Mouse (Mus musculus) thymus, adult 2 months (tissue): ENCODE results near the gene Gm39566. TPM values are rescaled to one million over a fixed set of nuclear protein-coding genes. Genes with fewer than 3 reads are reported as not detected.

Experiments
- DNase-seq: peaks from one replicate; pipeline ENCODE4 v3.0.0; 2021
- H3K27ac ChIP-seq: fragments of 200-500 bp; 2 replicates; pipeline ENCODE4 v1.5.1; 2012; ENCODE audit warnings: low read length, control low read depth; ENCODE audit not compliant: control insufficient read depth, insufficient read depth
- H3K27me3 ChIP-seq: fragments of 200-500 bp; 2 replicates; pipeline ENCODE4 v1.6.1; 2012; ENCODE audit warnings: mild to moderate bottlenecking, low read length, moderate library complexity, mixed read lengths; ENCODE audit not compliant: control insufficient read depth, insufficient read depth
- H3K36me3 ChIP-seq: fragments of 200-500 bp; 2 replicates; pipeline ENCODE4 v1.6.1; 2012; ENCODE audit warnings: mild to moderate bottlenecking, low read length, moderate library complexity; ENCODE audit not compliant: control insufficient read depth, insufficient read depth
- H3K4me1 ChIP-seq: fragments of 200-500 bp; replicated peaks from 2 replicates; pipeline ENCODE4 v1.6.1; 2012; ENCODE audit warnings: low read length; ENCODE audit not compliant: control insufficient read depth, insufficient read depth
- H3K4me3 ChIP-seq: fragments of 200-500 bp; 2 replicates; pipeline ENCODE4 v1.5.1; 2012; ENCODE audit warnings: mild to moderate bottlenecking, low read length, control low read depth, moderate library complexity; ENCODE audit not compliant: control insufficient read depth, insufficient read depth
- CTCF ChIP-seq: fragments of 200-500 bp; IDR thresholded peaks from 2 replicates; pipeline ENCODE4 v1.5.1; 2012; ENCODE audit warnings: mild to moderate bottlenecking, control low read depth, low read length, moderate library complexity, borderline replicate concordance; ENCODE audit not compliant: control insufficient read depth, poor library complexity, insufficient read depth; ENCODE audit errors: extremely low read depth
- POLR2A ChIP-seq: fragments of 200-500 bp; IDR thresholded peaks from 2 replicates; pipeline ENCODE4 v1.6.1; 2012; ENCODE audit warnings: mild to moderate bottlenecking, low read length, control low read depth, moderate library complexity; ENCODE audit not compliant: control insufficient read depth, poor library complexity, insufficient read depth; ENCODE audit errors: extremely low read depth
- WGBS: fragments of 180-500 bp; shearing (Covaris S2); methylation state at CpG from one replicate; pipeline ENCODE4 v1.1.7; 2018; 5-methylcytosine and 5-hydroxymethylcytosine counted together
- polyA plus RNA-seq: library from polyadenylated mRNA; depleted of rRNA; stranded (reverse); fragments of >200 nt; gene quantifications from 2 replicates; pipeline ENCODE4 v1.2.3, GENCODE M21; 2012

Gene Gm39566
- polyA plus RNA-seq, 1 experiment, result 0.05 TPM

GRCm38 (mm10) chr11:69789431-69789830 is 25.7 kb downstream of the Gm39566 start:
- no peak for DNase-seq
- Histone ChIP-seq H3K4me3 (no peak overlapping the region), H3K4me1 (no peaks in the 10 kb centered on the region), H3K27me3 (no peaks in the 10 kb centered on the region), H3K27ac (no peak overlapping the region), H3K36me3 (no peaks in the 10 kb centered on the region)
- TF ChIP-seq CTCF (no peak), POLR2A (no peak)
- 90% methylated on average over 5 of the region's 5 CpGs for WGBS

- TF ChIP-seq CTCF, result no peak
- TF ChIP-seq POLR2A, result no peak
- 93% methylated on average over 5 of the region's 5 CpGs for WGBS
- no peak for DNase-seq
- Histone ChIP-seq H3K27ac (no peak overlapping the region), H3K4me1 (no peaks in the 10 kb centered on the region), H3K36me3 (no peaks in the 10 kb centered on the region), H3K27me3 (no peaks in the 10 kb centered on the region), H3K4me3 (no peak overlapping the region)
Measured at GRCm38 (mm10) chr11:69787306-69787705, 27.8 kb downstream of the Gm39566 start.

- Histone ChIP-seq H3K4me1 (no peaks in the 10 kb centered on the region), H3K4me3 (no peak overlapping the region), H3K27me3 (no peaks in the 10 kb centered on the region), H3K36me3 (no peaks in the 10 kb centered on the region), H3K27ac (no peak overlapping the region)
- no peak for TF ChIP-seq POLR2A
- no peak for TF ChIP-seq CTCF
- no peak for DNase-seq
- 61% methylated on average over 15 of the region's 15 CpGs for WGBS
Measured at GRCm38 (mm10) chr11:69784793-69785272, 30.3 kb downstream of the Gm39566 start.

- 93% methylated on average over 4 of the region's 4 CpGs for WGBS
- H3K27me3 ChIP-seq, result no peaks in the 10 kb centered on the region
- H3K4me1 ChIP-seq, result no peaks in the 10 kb centered on the region
- no peak for DNase-seq
- TF ChIP-seq CTCF (no peak), POLR2A (no peak)
- H3K36me3 ChIP-seq, result no peaks in the 10 kb centered on the region
- H3K27ac ChIP-seq, result no peak overlapping the region
- H3K4me3 ChIP-seq, result no peak overlapping the region
Measured at GRCm38 (mm10) chr11:69781828-69782227, 33.3 kb downstream of the Gm39566 start.

GRCm38 (mm10) chr11:69778985-69779384 is 36.1 kb downstream of the Gm39566 start:
- TF ChIP-seq POLR2A (no peak), CTCF (no peak)
- DNase-seq, result no peak
- Histone ChIP-seq H3K27me3 (no peaks in the 10 kb centered on the region), H3K27ac (no peak overlapping the region), H3K4me3 (no peak overlapping the region), H3K36me3 (no peaks in the 10 kb centered on the region), H3K4me1 (no peaks in the 10 kb centered on the region)
- WGBS, result 91% methylated on average over 7 of the region's 7 CpGs

DNA sequence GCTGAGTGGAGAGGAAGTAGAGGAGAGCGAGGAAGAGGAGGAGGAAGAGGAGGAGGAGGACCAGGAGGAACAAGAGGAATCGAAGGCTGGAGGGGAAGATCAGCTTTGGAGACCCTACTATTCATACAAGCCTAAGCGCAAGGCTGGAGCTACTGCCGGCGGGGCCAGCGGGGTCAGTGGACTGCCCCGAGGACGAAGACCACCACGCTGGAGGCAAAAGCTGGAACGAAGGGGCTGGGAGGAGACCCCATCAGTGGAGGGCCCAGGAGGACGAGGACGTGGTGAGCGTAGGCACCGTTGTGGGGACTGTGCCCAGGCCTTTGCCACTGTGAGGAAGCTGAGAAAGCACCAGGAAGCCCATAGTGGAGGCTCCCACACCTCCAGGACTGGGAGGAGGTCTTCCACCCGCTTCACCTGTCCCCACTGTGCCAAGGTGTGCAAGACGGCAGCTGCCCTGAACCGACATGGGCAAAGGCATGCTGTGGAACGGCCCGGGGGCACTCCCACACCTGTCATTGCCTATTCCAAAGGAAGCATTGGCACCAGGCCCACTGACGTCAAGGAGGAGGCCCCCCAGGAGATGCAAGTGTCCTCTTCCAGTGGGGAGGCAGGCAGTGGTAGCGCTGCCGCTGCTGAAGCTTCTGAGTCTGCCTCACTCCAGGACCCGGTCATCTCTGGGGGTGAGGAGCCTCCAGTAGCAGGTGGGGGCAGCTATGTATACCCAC is 36.7 kb downstream of the Gm39566 start:
- H3K4me1 ChIP-seq, result no peaks in the 10 kb centered on the region
- H3K4me3 ChIP-seq, result no peak overlapping the region
- no peak for DNase-seq
- TF ChIP-seq CTCF (no peak), POLR2A (no peak)
- H3K27me3 ChIP-seq, result no peaks in the 10 kb centered on the region
- 83% methylated on average over 23 of the region's 23 CpGs for WGBS
- H3K36me3 ChIP-seq, result no peaks in the 10 kb centered on the region
- no peak overlapping the region for H3K27ac ChIP-seq
